Comparison of ENCODE assay signal across 8 mouse cellular contexts in genomic region chr7:123068715-123069273, GRCm38 (mm10). TPM values are rescaled to one million over a fixed set of nuclear protein-coding genes. Genes with fewer than 3 reads are reported as not detected.
A peak's percentile ranks its signal among the peaks of the same experiment; 100 is the strongest.
DNase-seq lines count a peak whose midpoint lies in the region; ATAC-seq and TF ChIP-seq lines count a peak whose summit lies in the region.

No protein-coding gene starts in this region.

- 0 out of 2 replicates have a peak overlapping the region, but pooled peaks have one; percentile 4 for H3K9ac ChIP-seq in limb, embryonic 12.5 days (replicated peaks)
- no peak overlapping the region; the same call in 1 of the 2 replicates for H3K9ac ChIP-seq in forebrain, embryonic 14.5 days (ENCODE audit: low read length)
- H3K9ac ChIP-seq in kidney, postnatal 0 days (ENCODE audit: low read depth, low read length): no peak overlapping the region
- H3K9ac ChIP-seq in neural tube, embryonic 14.5 days (replicated peaks; ENCODE audit: low read depth, low read length): no peak overlapping the region

- 68% methylated on average over 9 of the region's 9 CpGs for WGBS in limb, embryonic 12.5 days
- 78% methylated on average over 9 of the region's 9 CpGs for WGBS in limb, embryonic 10.5 days
- 2% methylated on average over 9 of the region's 9 CpGs for WGBS in forebrain, embryonic 14.5 days
- WGBS in kidney, postnatal 0 days: 24% methylated on average over 9 of the region's 9 CpGs
- 15% methylated on average over 9 of the region's 9 CpGs for WGBS in neural tube, embryonic 14.5 days

- H3K27me3 ChIP-seq in limb, embryonic 12.5 days: no peaks in the 10 kb centered on the region
- H3K27me3 ChIP-seq in limb, embryonic 10.5 days (ENCODE audit: low read depth, poor library complexity, severe bottlenecking): no peaks in the 10 kb centered on the region
- peaks cover 19% of the 10 kb centered on the region for H3K27me3 ChIP-seq in forebrain, embryonic 14.5 days (replicated peaks; ENCODE audit: control insufficient read depth, insufficient read depth, low read length)
- H3K27me3 ChIP-seq in kidney, postnatal 0 days (ENCODE audit: insufficient read depth, low read length): no peaks in the 10 kb centered on the region
- H3K27me3 ChIP-seq in neural tube, embryonic 14.5 days (ENCODE audit: control insufficient read depth, insufficient read depth, low read length): no peaks in the 10 kb centered on the region

- H3K9me3 ChIP-seq in limb, embryonic 12.5 days: peaks cover 4% of the 10 kb centered on the region; the same call in 1 of the 2 replicates
- no peaks in the 10 kb centered on the region for H3K9me3 ChIP-seq in limb, embryonic 10.5 days (replicated peaks)
- no peaks in the 10 kb centered on the region; the same call in 1 of the 2 replicates for H3K9me3 ChIP-seq in forebrain, embryonic 14.5 days (replicated peaks; ENCODE audit: control insufficient read depth, low read length)
- H3K9me3 ChIP-seq in kidney, postnatal 0 days (replicated peaks; ENCODE audit: low read length): no peaks in the 10 kb centered on the region; the same call in 1 of the 2 replicates
- H3K9me3 ChIP-seq in neural tube, embryonic 14.5 days (ENCODE audit: control insufficient read depth, low read length): no peaks in the 10 kb centered on the region

- no peak overlapping the region for H3K4me3 ChIP-seq in limb, embryonic 12.5 days (replicated peaks)
- no peak overlapping the region for H3K4me3 ChIP-seq in limb, embryonic 10.5 days
- no peak overlapping the region for H3K4me3 ChIP-seq in forebrain, embryonic 14.5 days (ENCODE audit: low read depth, low read length)
- H3K4me3 ChIP-seq in kidney, postnatal 0 days (replicated peaks; ENCODE audit: low read depth, low read length): no peak overlapping the region
- no peak overlapping the region for H3K4me3 ChIP-seq in neural tube, embryonic 14.5 days (ENCODE audit: low read depth, low read length)

- H3K4me2 ChIP-seq in limb, embryonic 12.5 days: no peak overlapping the region
- 0 out of 2 replicates have a peak overlapping the region, but pooled peaks have one; percentile 0 for H3K4me2 ChIP-seq in forebrain, embryonic 14.5 days (ENCODE audit: low read length)
- no peak overlapping the region for H3K4me2 ChIP-seq in kidney, postnatal 0 days (ENCODE audit: low read length)
- H3K4me2 ChIP-seq in neural tube, embryonic 14.5 days (ENCODE audit: low read depth, low read length): no peak overlapping the region

- H3K36me3 ChIP-seq in limb, embryonic 12.5 days: no peaks in the 10 kb centered on the region
- no peaks in the 10 kb centered on the region for H3K36me3 ChIP-seq in limb, embryonic 10.5 days
- H3K36me3 ChIP-seq in forebrain, embryonic 14.5 days (ENCODE audit: control insufficient read depth, insufficient read depth, low read length): no peaks in the 10 kb centered on the region
- H3K36me3 ChIP-seq in kidney, postnatal 0 days (ENCODE audit: insufficient read depth, low read length): no peaks in the 10 kb centered on the region
- no peaks in the 10 kb centered on the region for H3K36me3 ChIP-seq in neural tube, embryonic 14.5 days (ENCODE audit: control insufficient read depth, insufficient read depth, low read length)

- H3K4me1 ChIP-seq in limb, embryonic 12.5 days (replicated peaks): no peaks in the 10 kb centered on the region; the same call in 1 of the 2 replicates
- H3K4me1 ChIP-seq in limb, embryonic 10.5 days: no peaks in the 10 kb centered on the region
- peaks cover 17% of the 10 kb centered on the region for H3K4me1 ChIP-seq in forebrain, embryonic 14.5 days (ENCODE audit: control insufficient read depth, insufficient read depth, low read length)
- peaks cover 5% of the 10 kb centered on the region; the same call in 1 of the 2 replicates for H3K4me1 ChIP-seq in kidney, postnatal 0 days (replicated peaks; ENCODE audit: insufficient read depth, low read length)
- H3K4me1 ChIP-seq in neural tube, embryonic 14.5 days (ENCODE audit: control insufficient read depth, insufficient read depth, low read length): peaks cover 13% of the 10 kb centered on the region; the same call in 1 of the 2 replicates

- H3K27ac ChIP-seq in limb, embryonic 12.5 days: no peak overlapping the region
- H3K27ac ChIP-seq in limb, embryonic 10.5 days: no peak overlapping the region
- peak overlapping the region; percentile 71 for H3K27ac ChIP-seq in forebrain, embryonic 14.5 days (ENCODE audit: low read depth, low read length)
- H3K27ac ChIP-seq in kidney, postnatal 0 days: no peak overlapping the region; the same call in 1 of the 2 replicates
- H3K27ac ChIP-seq in neural tube, embryonic 14.5 days (ENCODE audit: low read depth, low read length): peak overlapping the region; percentile 81

- TF ChIP-seq CTCF in kidney, postnatal 0 days (IDR thresholded peaks at IDR 0.05; ENCODE audit: low read depth): no peak

- DNase-seq in limb, embryonic 10.5 days (ENCODE audit: low spot score): no peak
- peak; percentile 75 for DNase-seq in adrenal gland, postnatal 25 days
- DNase-seq in forebrain, embryonic 14.5 days (ENCODE audit: low spot score): peak; percentile 94
- DNase-seq in kidney, postnatal 0 days (ENCODE audit: low spot score): peak; percentile 43
- no peak for DNase-seq in thymus, postnatal 14 days
- no peak for DNase-seq in T-cell, adult 2 months (ENCODE audit: low spot score)

- ATAC-seq in limb, embryonic 12.5 days (ENCODE audit: insufficient number of reproducible peaks, insufficient read depth, low FRiP score, low TSS enrichment, low read depth): no peak
- ATAC-seq in forebrain, embryonic 14.5 days: peak; percentile 90
- no peak for ATAC-seq in kidney, postnatal 0 days (replicated peaks; ENCODE audit: low FRiP score, low read depth)
- ATAC-seq in neural tube, embryonic 14.5 days (ENCODE audit: low read depth): peak; percentile 90

RNA-seq across cellular contexts. Expression of gene Tnrc6a, which starts 54.9 kb away (rescaled TPM):
- polyA plus RNA-seq in limb, embryonic 12.5 days (2016; fragmentation: Nextera tagmentation; extraction: Ambion mirVana): 81.0 and 83.7 TPM in 2 replicates
- 59.1 and 75.9 TPM in 2 replicates for polyA plus RNA-seq in limb, embryonic 10.5 days (2016; fragmentation: Nextera tagmentation; extraction: Ambion mirVana)
- total RNA-seq in adrenal gland, postnatal 25 days (2021): 52.4 and 64.5 TPM in 2 replicates
- 33.1 and 41.1 TPM in 2 replicates for polyA plus RNA-seq in forebrain, embryonic 14.5 days (2014; fragmentation: Nextera tagmentation; extraction: Ambion mirVana)
- 51.3 and 58.0 TPM in 2 replicates for polyA plus RNA-seq in kidney, postnatal 0 days (2015; fragmentation: Nextera tagmentation; extraction: Ambion mirVana)
- polyA plus RNA-seq in neural tube, embryonic 14.5 days (2014; fragmentation: Nextera tagmentation; extraction: Ambion mirVana): 47.5 and 62.8 TPM in 2 replicates

Comparison
In these comparisons a context has a peak if more than half of its experiments do, and no peak if none do; other contexts are left out.
1. ATAC-seq: peak in forebrain, embryonic 14.5 days (single experiment) and neural tube, embryonic 14.5 days (single experiment); none in limb, embryonic 12.5 days (single experiment) and kidney, postnatal 0 days (single experiment).
2. H3K27ac ChIP-seq: peak in forebrain, embryonic 14.5 days (single experiment) and neural tube, embryonic 14.5 days (single experiment); none in limb, embryonic 12.5 days (single experiment), limb, embryonic 10.5 days (single experiment) and kidney, postnatal 0 days (single experiment).
3. DNase-seq: peak in adrenal gland, postnatal 25 days (single experiment), forebrain, embryonic 14.5 days (single experiment) and kidney, postnatal 0 days (single experiment); none in limb, embryonic 10.5 days (single experiment), thymus, postnatal 14 days (single experiment) and T-cell, adult 2 months (single experiment).